Mouse (Mus musculus) thymus, adult 2 months (tissue): ENCODE data around the gene Grk5.

ENCODE experiments used
- CTCF ChIP-seq: fragments of 200-500 bp; IDR thresholded peaks from 2 replicates; pipeline ENCODE4 v1.5.1; 2012; ENCODE audit warnings: mild to moderate bottlenecking, control low read depth, low read length, moderate library complexity, borderline replicate concordance; ENCODE audit not compliant: control insufficient read depth, poor library complexity, insufficient read depth; ENCODE audit errors: extremely low read depth
- POLR2A ChIP-seq: fragments of 200-500 bp; IDR thresholded peaks from 2 replicates; pipeline ENCODE4 v1.6.1; 2012; ENCODE audit warnings: mild to moderate bottlenecking, low read length, control low read depth, moderate library complexity; ENCODE audit not compliant: control insufficient read depth, poor library complexity, insufficient read depth; ENCODE audit errors: extremely low read depth

DNA sequence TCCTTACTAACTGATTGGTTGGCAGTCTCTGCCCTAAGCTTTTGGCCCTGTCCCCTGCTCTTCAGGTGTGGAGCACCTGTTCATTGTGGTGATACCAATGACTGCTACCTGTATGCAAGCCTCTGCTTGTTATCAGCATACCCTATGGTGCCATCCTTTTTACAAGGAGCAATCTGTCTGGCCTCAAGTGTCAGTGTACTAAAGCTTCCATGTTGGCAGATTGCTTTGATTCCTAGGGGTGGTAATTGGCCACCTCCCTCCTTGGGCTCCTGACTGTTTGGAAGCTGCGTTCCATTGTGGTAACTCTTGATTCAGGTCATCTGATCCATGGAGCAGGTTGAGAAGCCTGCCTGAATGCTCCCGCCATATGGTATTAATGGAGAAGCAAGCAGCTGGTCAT lies 65.6 kb downstream of the Grk5 start:
- TF ChIP-seq POLR2A (no peak), CTCF (no peak)
